Mouse (Mus musculus) left cerebral cortex, adult 9 months (tissue): ENCODE measurements around the gene Atp6v1b1.
"Not testable (repeated sequence)": the region's sequence is repeated elsewhere in the genome, so short reads cannot be mapped to it uniquely, and the experiment has no call there.

Experiments
- DNase-seq, 2 experiments: peaks; one replicate each; pipeline ENCODE4 v3.0.0; 2022; ENCODE audit warnings: low spot score in 2 of 2

The Atp6v1b1 gene

GRCm38 (mm10) chr6:83775638-83776293 lies 33.0 kb downstream of the Atp6v1b1 start, which contains the start of gene Tex261:
Gene Tex261, minus strand, starts transcription at chr6:83775813.
- peak; percentile 68 to 89 for DNase-seq

GRCm38 (mm10) chr6:83778306-83778705 lies 35.5 kb downstream of the Atp6v1b1 start:
- no peak for DNase-seq

- peak in 1 of 2 experiments; percentile 38 for DNase-seq
Observed at GRCm38 (mm10) chr6:83779026-83779425, 36.2 kb downstream of the Atp6v1b1 start.

- DNase-seq = no peak
Observed at GRCm38 (mm10) chr6:83786426-83786825, 43.6 kb downstream of the Atp6v1b1 start.

GRCm38 (mm10) chr6:83788554-83788953 lies 45.8 kb downstream of the Atp6v1b1 start:
- no peak for DNase-seq

- not testable (repeated sequence) for DNase-seq
Observed at GRCm38 (mm10) chr6:83790533-83790932, 47.7 kb downstream of the Atp6v1b1 start.

GRCm38 (mm10) chr6:83791251-83791890 lies 48.6 kb downstream of the Atp6v1b1 start:
- DNase-seq = no peak

- peak; percentile 93 for DNase-seq
Observed at GRCm38 (mm10) chr6:83794760-83795296, 52.0 kb downstream of the Atp6v1b1 start, which contains the start of gene Nagk. Gene Nagk, plus strand, starts transcription at chr6:83794982.

GRCm38 (mm10) chr6:83795492-83795900 lies 52.7 kb downstream of the Atp6v1b1 start:
- peak; percentile 27 to 59 for DNase-seq

GRCm38 (mm10) chr6:83796686-83797085 lies 53.9 kb downstream of the Atp6v1b1 start:
- no peak for DNase-seq

- no peak for DNase-seq
Observed at GRCm38 (mm10) chr6:83802033-83802432, 59.2 kb downstream of the Atp6v1b1 start.

GRCm38 (mm10) chr6:83802846-83803245 lies 60.1 kb downstream of the Atp6v1b1 start:
- no peak for DNase-seq
